Mouse (Mus musculus): ENCODE data around the gene Clip3. TPM values are rescaled to one million over a fixed set of nuclear protein-coding genes. Genes with fewer than 3 reads are reported as not detected.

Gene Clip3
- polyA plus RNA-seq, 2 experiments: 55.1 to 106 TPM

- ATAC-seq (ENCODE audit: low FRiP score, low read depth) (peak; percentile 56), DNase-seq (ENCODE audit: low spot score) (peak; percentile 78)
- peaks cover 16% of the 10 kb centered on the region for H3K36me3 ChIP-seq (ENCODE audit: control insufficient read depth, insufficient read depth, low read length)
- under 1% methylated on average over 63 of the region's 63 CpGs for WGBS
- peak within 1 kb of the TSS; percentile 79 for H3K4me2 ChIP-seq (replicated peaks; ENCODE audit: low read depth, low read length, severe bottlenecking)
- no peak for TF ChIP-seq POLR2A (IDR thresholded peaks at IDR 0.05; ENCODE audit: borderline replicate concordance, extremely low read depth, insufficient read depth, insufficient read length)
- H3K4me3 ChIP-seq (replicated peaks; ENCODE audit: low read length): peak within 1 kb of the TSS; percentile 82
- peak within 1 kb of the TSS; percentile 85 for H3K9ac ChIP-seq (ENCODE audit: low read depth, low read length, severe bottlenecking)
- H3K27ac ChIP-seq (replicated peaks; ENCODE audit: low read depth, low read length): peak within 1 kb of the TSS; percentile 79
- no peaks in the 10 kb centered on the region for H3K27me3 ChIP-seq (ENCODE audit: control insufficient read depth, insufficient read depth, low read length)
- H3K4me1 ChIP-seq (ENCODE audit: control insufficient read depth, insufficient read depth, low read length): peaks cover 10% of the 10 kb centered on the region
- no peaks in the 10 kb centered on the region for H3K9me3 ChIP-seq (ENCODE audit: control insufficient read depth, low read length)
These were observed 30.2 kb downstream of the Clip3 start, which contains the start of gene E130208F15Rik for GRCm38 (mm10) chr7:30321539-30322284. Gene E130208F15Rik (plus strand): TSS chr7:30321740.

GRCm38 (mm10) chr7:30322285-30322667, 30.7 kb downstream of the Clip3 start:
- peak overlapping the region; percentile 85 for H3K9ac ChIP-seq (ENCODE audit: low read depth, low read length, severe bottlenecking)
- H3K9me3 ChIP-seq (ENCODE audit: control insufficient read depth, low read length): no peaks in the 10 kb centered on the region
- DNase-seq (ENCODE audit: low spot score): peak; percentile 99
- no peaks in the 10 kb centered on the region for H3K27me3 ChIP-seq (ENCODE audit: control insufficient read depth, insufficient read depth, low read length)
- H3K4me2 ChIP-seq (replicated peaks; ENCODE audit: low read depth, low read length, severe bottlenecking): peak overlapping the region; percentile 79
- peak overlapping the region; percentile 82 for H3K4me3 ChIP-seq (replicated peaks; ENCODE audit: low read length)
- peak; percentile 68; the same call in 1 of the 2 replicates for TF ChIP-seq POLR2A (IDR thresholded peaks at IDR 0.05; ENCODE audit: borderline replicate concordance, extremely low read depth, insufficient read depth, insufficient read length)
- peaks cover 11% of the 10 kb centered on the region for H3K36me3 ChIP-seq (ENCODE audit: control insufficient read depth, insufficient read depth, low read length)
- peak overlapping the region; percentile 79 for H3K27ac ChIP-seq (replicated peaks; ENCODE audit: low read depth, low read length)
- 1% methylated on average over 20 of the region's 20 CpGs for WGBS
- peaks cover 10% of the 10 kb centered on the region for H3K4me1 ChIP-seq (ENCODE audit: control insufficient read depth, insufficient read depth, low read length)
- peak; percentile 99 for ATAC-seq (ENCODE audit: low FRiP score, low read depth)

GRCm38 (mm10) chr7:30322865-30323264, 31.3 kb downstream of the Clip3 start:
- 53% methylated on average over 6 of the region's 6 CpGs for WGBS
- peaks cover 9% of the 10 kb centered on the region; the same call in 1 of the 2 replicates for H3K36me3 ChIP-seq (ENCODE audit: control insufficient read depth, insufficient read depth, low read length)
- peak overlapping the region; percentile 82 for H3K4me3 ChIP-seq (replicated peaks; ENCODE audit: low read length)
- H3K9me3 ChIP-seq (ENCODE audit: control insufficient read depth, low read length): no peaks in the 10 kb centered on the region
- TF ChIP-seq POLR2A (IDR thresholded peaks at IDR 0.05; ENCODE audit: borderline replicate concordance, extremely low read depth, insufficient read depth, insufficient read length): no peak
- DNase-seq (ENCODE audit: low spot score) (no peak), ATAC-seq (ENCODE audit: low FRiP score, low read depth) (no peak)
- peak overlapping the region; percentile 79 for H3K4me2 ChIP-seq (replicated peaks; ENCODE audit: low read depth, low read length, severe bottlenecking)
- peak overlapping the region; percentile 77 for H3K27ac ChIP-seq (replicated peaks; ENCODE audit: low read depth, low read length)
- no peaks in the 10 kb centered on the region for H3K27me3 ChIP-seq (ENCODE audit: control insufficient read depth, insufficient read depth, low read length)
- H3K9ac ChIP-seq (ENCODE audit: low read depth, low read length, severe bottlenecking): peak overlapping the region; percentile 85; the same call in 1 of the 2 replicates
- peaks cover 10% of the 10 kb centered on the region for H3K4me1 ChIP-seq (ENCODE audit: control insufficient read depth, insufficient read depth, low read length)

GRCm38 (mm10) chr7:30323795-30324194, 32.3 kb downstream of the Clip3 start, which contains the start of gene Sdhaf1:
Gene Sdhaf1 (minus strand): TSS chr7:30323895.
- no peak for TF ChIP-seq POLR2A (IDR thresholded peaks at IDR 0.05; ENCODE audit: borderline replicate concordance, extremely low read depth, insufficient read depth, insufficient read length)
- no peak for ATAC-seq (ENCODE audit: low FRiP score, low read depth)
- 78% methylated on average over 3 of the region's 3 CpGs for WGBS
- Histone ChIP-seq H3K9ac (ENCODE audit: low read depth, low read length, severe bottlenecking) (peak within 1 kb of the TSS; percentile 85; the same call in 1 of the 2 replicates), H3K27ac (replicated peaks; ENCODE audit: low read depth, low read length) (peak within 1 kb of the TSS; percentile 77; the same call in 1 of the 2 replicates), H3K27me3 (ENCODE audit: control insufficient read depth, insufficient read depth, low read length) (no peaks in the 10 kb centered on the region), H3K4me1 (ENCODE audit: control insufficient read depth, insufficient read depth, low read length) (peaks cover 10% of the 10 kb centered on the region), H3K36me3 (ENCODE audit: control insufficient read depth, insufficient read depth, low read length) (peaks cover 3% of the 10 kb centered on the region; the same call in 1 of the 2 replicates), H3K4me3 (replicated peaks; ENCODE audit: low read length) (peak within 1 kb of the TSS; percentile 82), H3K9me3 (ENCODE audit: control insufficient read depth, low read length) (no peaks in the 10 kb centered on the region), H3K4me2 (replicated peaks; ENCODE audit: low read depth, low read length, severe bottlenecking) (peak within 1 kb of the TSS; percentile 79)
- no peak for DNase-seq (ENCODE audit: low spot score)

GRCm38 (mm10) chr7:30324300-30324944, 32.9 kb downstream of the Clip3 start:
- no peak overlapping the region for H3K4me3 ChIP-seq (replicated peaks; ENCODE audit: low read length)
- no peaks in the 10 kb centered on the region for H3K27me3 ChIP-seq (ENCODE audit: control insufficient read depth, insufficient read depth, low read length)
- peaks cover 10% of the 10 kb centered on the region for H3K4me1 ChIP-seq (ENCODE audit: control insufficient read depth, insufficient read depth, low read length)
- no peaks in the 10 kb centered on the region for H3K9me3 ChIP-seq (ENCODE audit: control insufficient read depth, low read length)
- no peaks in the 10 kb centered on the region for H3K36me3 ChIP-seq (ENCODE audit: control insufficient read depth, insufficient read depth, low read length)
- 86% methylated on average over 5 of the region's 5 CpGs for WGBS
- no peak for TF ChIP-seq POLR2A (IDR thresholded peaks at IDR 0.05; ENCODE audit: borderline replicate concordance, extremely low read depth, insufficient read depth, insufficient read length)
- H3K4me2 ChIP-seq (replicated peaks; ENCODE audit: low read depth, low read length, severe bottlenecking): no peak overlapping the region
- DNase-seq (ENCODE audit: low spot score): no peak
- H3K27ac ChIP-seq (replicated peaks; ENCODE audit: low read depth, low read length): no peak overlapping the region
- ATAC-seq (ENCODE audit: low FRiP score, low read depth): no peak
- no peak overlapping the region for H3K9ac ChIP-seq (ENCODE audit: low read depth, low read length, severe bottlenecking)
